Mouse (Mus musculus): Measurements from ENCODE around the gene Apbb2. TPM values are rescaled to one million over a fixed set of nuclear protein-coding genes. Genes with fewer than 3 reads are reported as not detected.

The Apbb2 gene
- total and polyA plus RNA-seq, 3 experiments: 0.34 to 0.40 (median 0.34) TPM

DNA sequence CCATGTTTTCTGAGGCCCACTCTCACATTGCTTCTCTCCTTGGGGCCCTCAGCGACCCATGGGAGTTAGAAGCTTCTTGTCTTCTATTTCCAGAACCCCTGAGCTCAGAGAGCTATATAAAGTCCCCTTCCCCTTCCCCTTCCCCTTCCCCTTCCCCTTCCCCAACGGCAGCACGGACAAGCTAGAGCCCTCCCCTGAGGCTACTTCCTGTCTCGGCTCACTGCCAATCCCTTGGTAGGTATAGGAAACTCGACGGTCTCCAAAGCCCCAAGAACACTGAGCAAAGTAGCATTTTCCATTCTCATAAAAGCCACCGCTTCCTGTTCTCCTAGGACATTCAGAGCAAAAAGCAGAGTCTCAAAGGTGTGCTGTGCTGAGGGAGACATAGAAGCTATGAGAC lies 107.9 kb downstream of the Apbb2 start:
- H3K36me3 ChIP-seq (replicated peaks in 1 of 2; ENCODE audit: control insufficient read depth in 1 of 2, insufficient read depth in 1 of 2, low read length in 1 of 2): no peaks in the 10 kb centered on the region
- no peak overlapping the region for H3K4me2 ChIP-seq (ENCODE audit: insufficient read depth, low read depth, poor library complexity, severe bottlenecking)
- no peak overlapping the region for H3K27ac ChIP-seq (ENCODE audit: insufficient read depth, low read depth)
- H3K9me3 ChIP-seq (replicated peaks; ENCODE audit: low read length): no peaks in the 10 kb centered on the region
- no peaks in the 10 kb centered on the region for H3K27me3 ChIP-seq (replicated peaks)
- no peaks in the 10 kb centered on the region for H3K79me2 ChIP-seq (replicated peaks; ENCODE audit: control insufficient read depth, extremely low read depth, insufficient read depth, poor library complexity, severe bottlenecking)
- no peak overlapping the region for H3K9ac ChIP-seq (ENCODE audit: insufficient read depth, low read depth)
- in situ Hi-C loops (cut with MboI; ENCODE audit: low pct_ligation_motif_present, low pct_unique_long_range_greater_than_20kb, low sequenced_read_pairs): no loop called here
- dilution Hi-C loops (cut with MboI; ENCODE audit: extremely low pct_ligation_motif_present, extremely low pct_unique_long_range_greater_than_20kb, low sequenced_read_pairs): no loop called here
- no peak for DNase-seq (ENCODE audit: extremely low read depth)
- peaks cover 0 to 12% of the 10 kb centered on the region in 2 experiments; a peak in 2 of 4 replicates for H3K4me1 ChIP-seq (ENCODE audit: control insufficient read depth in 1 of 2, insufficient read depth in 2 of 2)
- no peak overlapping the region for H3K4me3 ChIP-seq (replicated peaks in 1 of 3; ENCODE audit: low read depth in 2 of 3, low read length in 2 of 3, poor library complexity in 1 of 3)
- TF ChIP-seq JUND (conservative IDR thresholded peaks at IDR 0.05; ENCODE audit: low read depth, low read length): no peak
- TF ChIP-seq MYC (IDR thresholded peaks at IDR 0.05; ENCODE audit: low read depth, low read length): no peak

DNA sequence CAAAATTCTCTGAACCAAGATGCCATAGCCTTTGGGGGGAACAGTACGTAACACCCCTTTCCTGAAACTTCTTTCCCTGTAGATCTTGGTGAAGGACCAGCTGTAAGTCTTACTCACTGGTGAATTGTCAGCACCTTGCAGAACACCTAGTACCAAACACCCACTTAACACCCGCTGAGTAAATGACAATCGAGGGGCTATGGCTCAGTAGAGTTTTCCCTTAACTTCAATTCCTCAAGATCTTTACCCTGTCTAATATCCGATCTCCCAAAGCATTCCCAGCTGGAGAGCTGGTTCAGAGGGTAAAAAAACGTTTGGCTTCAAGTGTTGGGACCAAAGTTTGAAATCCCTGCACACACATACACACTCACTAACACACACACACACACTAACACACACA lies 109.4 kb downstream of the Apbb2 start:
- TF ChIP-seq MAFK (IDR thresholded peaks at IDR 0.05; ENCODE audit: insufficient replicate concordance, low read length) (no peak), CTCF (conservative IDR thresholded peaks at IDR 0.05 in 1 of 2, IDR thresholded peaks at IDR 0.05 in 1 of 2; ENCODE audit: low read depth in 2 of 2, low read length in 2 of 2) (no peak), EP300 (IDR thresholded peaks at IDR 0.05; ENCODE audit: low read length) (no peak), JUN (IDR thresholded peaks at IDR 0.05; ENCODE audit: insufficient read depth, low read depth, low read length) (no peak), NRF1 (IDR thresholded peaks at IDR 0.05; ENCODE audit: low read depth, low read length) (no peak), MXI1 (IDR thresholded peaks at IDR 0.05; ENCODE audit: low read depth, low read length) (no peak), GABPA (IDR thresholded peaks at IDR 0.05; ENCODE audit: insufficient replicate concordance, low read depth, low read length) (no peak), KAT2A (IDR thresholded peaks at IDR 0.05; ENCODE audit: insufficient replicate concordance, low read length) (no peak)
- peaks cover 0 to 12% of the 10 kb centered on the region in 2 experiments; a peak in 2 of 4 replicates for H3K4me1 ChIP-seq (ENCODE audit: control insufficient read depth in 1 of 2, insufficient read depth in 2 of 2)
- DNase-seq (ENCODE audit: extremely low read depth): no peak
- no peak overlapping the region for H3K4me2 ChIP-seq (ENCODE audit: insufficient read depth, low read depth, poor library complexity, severe bottlenecking)
- H3K27ac ChIP-seq (ENCODE audit: insufficient read depth, low read depth): no peak overlapping the region
- H3K9ac ChIP-seq (ENCODE audit: insufficient read depth, low read depth): no peak overlapping the region
- in situ Hi-C loops (cut with MboI; ENCODE audit: low pct_ligation_motif_present, low pct_unique_long_range_greater_than_20kb, low sequenced_read_pairs) (no loop called here), dilution Hi-C loops (cut with MboI; ENCODE audit: extremely low pct_ligation_motif_present, extremely low pct_unique_long_range_greater_than_20kb, low sequenced_read_pairs) (no loop called here)
- no peaks in the 10 kb centered on the region for H3K36me3 ChIP-seq (replicated peaks in 1 of 2; ENCODE audit: control insufficient read depth in 1 of 2, insufficient read depth in 1 of 2, low read length in 1 of 2)
- no peaks in the 10 kb centered on the region for H3K27me3 ChIP-seq (replicated peaks)
- no peak overlapping the region for H3K4me3 ChIP-seq (replicated peaks in 1 of 3; ENCODE audit: low read depth in 2 of 3, low read length in 2 of 3, poor library complexity in 1 of 3)
- H3K9me3 ChIP-seq (replicated peaks; ENCODE audit: low read length): no peaks in the 10 kb centered on the region
- H3K79me2 ChIP-seq (replicated peaks; ENCODE audit: control insufficient read depth, extremely low read depth, insufficient read depth, poor library complexity, severe bottlenecking): no peaks in the 10 kb centered on the region

DNA sequence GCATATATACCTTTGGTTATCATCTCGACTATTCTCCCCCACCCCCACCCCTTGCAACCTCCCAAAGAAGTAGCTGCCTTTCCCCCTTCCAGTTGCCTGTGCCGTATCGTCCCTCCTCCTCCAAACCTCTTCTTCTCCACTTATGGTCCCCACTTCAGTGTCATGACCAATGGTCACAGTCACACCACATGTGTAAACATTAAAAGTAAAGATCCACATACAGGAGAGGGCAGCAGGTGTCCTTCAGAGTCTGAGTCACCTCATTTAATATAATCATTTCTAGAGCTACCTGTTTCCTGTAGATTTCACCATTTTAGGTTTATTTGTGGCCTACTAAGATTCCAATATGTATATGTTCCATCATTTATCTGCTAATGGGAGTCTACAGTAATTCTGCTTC lies 113.0 kb downstream of the Apbb2 start:
- Histone ChIP-seq H3K4me3 (replicated peaks in 1 of 3; ENCODE audit: low read depth in 2 of 3, low read length in 2 of 3, poor library complexity in 1 of 3) (no peak overlapping the region), H3K4me2 (ENCODE audit: insufficient read depth, low read depth, poor library complexity, severe bottlenecking) (no peak overlapping the region), H3K4me1 (ENCODE audit: control insufficient read depth in 1 of 2, insufficient read depth in 2 of 2) (peaks cover 0 to 6% of the 10 kb centered on the region in 2 experiments; a peak in 1 of 4 replicates), H3K27ac (ENCODE audit: insufficient read depth, low read depth) (no peak overlapping the region), H3K36me3 (replicated peaks in 1 of 2; ENCODE audit: control insufficient read depth in 1 of 2, insufficient read depth in 1 of 2, low read length in 1 of 2) (no peaks in the 10 kb centered on the region), H3K9ac (ENCODE audit: insufficient read depth, low read depth) (no peak overlapping the region), H3K79me2 (replicated peaks; ENCODE audit: control insufficient read depth, extremely low read depth, insufficient read depth, poor library complexity, severe bottlenecking) (no peaks in the 10 kb centered on the region), H3K27me3 (replicated peaks) (no peaks in the 10 kb centered on the region), H3K9me3 (replicated peaks; ENCODE audit: low read length) (no peaks in the 10 kb centered on the region)
- dilution Hi-C loops (cut with MboI; ENCODE audit: extremely low pct_ligation_motif_present, extremely low pct_unique_long_range_greater_than_20kb, low sequenced_read_pairs): no loop called here
- no peak for DNase-seq (ENCODE audit: extremely low read depth)
- no peak for TF ChIP-seq EP300 (IDR thresholded peaks at IDR 0.05; ENCODE audit: low read length)
- TF ChIP-seq JUN (IDR thresholded peaks at IDR 0.05; ENCODE audit: insufficient read depth, low read depth, low read length): no peak
- no peak for TF ChIP-seq ZC3H11A (IDR thresholded peaks at IDR 0.05; ENCODE audit: low read depth, low read length)
- TF ChIP-seq MAX (IDR thresholded peaks at IDR 0.05; ENCODE audit: low read length): no peak
- no peak for TF ChIP-seq MEF2A (IDR thresholded peaks at IDR 0.05; ENCODE audit: borderline replicate concordance, low read depth, low read length)
- TF ChIP-seq PAX5 (IDR thresholded peaks at IDR 0.05; ENCODE audit: low read length): no peak
- TF ChIP-seq MAZ (IDR thresholded peaks at IDR 0.05; ENCODE audit: low read depth, low read length): no peak
- no peak for TF ChIP-seq ZNF384 (IDR thresholded peaks at IDR 0.05; ENCODE audit: low read depth, low read length)
- TF ChIP-seq USF1 (IDR thresholded peaks at IDR 0.05; ENCODE audit: low read depth, low read length): no peak
- TF ChIP-seq IRF4 (IDR thresholded peaks at IDR 0.05; ENCODE audit: low read depth, low read length): no peak
- TF ChIP-seq GABPA (IDR thresholded peaks at IDR 0.05; ENCODE audit: insufficient replicate concordance, low read depth, low read length): no peak
- no peak for TF ChIP-seq POLR2AphosphoS2 (IDR thresholded peaks at IDR 0.05; ENCODE audit: low read depth, low read length)
- no peak for TF ChIP-seq MXI1 (IDR thresholded peaks at IDR 0.05; ENCODE audit: low read depth, low read length)
- TF ChIP-seq CHD1 (IDR thresholded peaks at IDR 0.05; ENCODE audit: low read depth, low read length): no peak
- in situ Hi-C loops (cut with MboI; ENCODE audit: low pct_ligation_motif_present, low pct_unique_long_range_greater_than_20kb, low sequenced_read_pairs): no loop called here

Measured in CH12.LX (cell line).